Mouse (Mus musculus) cerebellum, postnatal 36 days (tissue): ENCODE data around the gene Arid1a.
"Not testable (repeated sequence)": the region's sequence is repeated elsewhere in the genome, so short reads cannot be mapped to it uniquely, and the experiment has no call there.

Experiments
- DNase-seq, 2 experiments: peaks; one replicate each; pipeline ENCODE4 v3.0.0; 2021 to 2022; ENCODE audit warnings: mixed read lengths in 2 of 2

Arid1a gene

GRCm38 (mm10) chr4:133673666-133674330 lies 82.8 kb downstream of the Arid1a start:
- DNase-seq: no peak

DNA sequence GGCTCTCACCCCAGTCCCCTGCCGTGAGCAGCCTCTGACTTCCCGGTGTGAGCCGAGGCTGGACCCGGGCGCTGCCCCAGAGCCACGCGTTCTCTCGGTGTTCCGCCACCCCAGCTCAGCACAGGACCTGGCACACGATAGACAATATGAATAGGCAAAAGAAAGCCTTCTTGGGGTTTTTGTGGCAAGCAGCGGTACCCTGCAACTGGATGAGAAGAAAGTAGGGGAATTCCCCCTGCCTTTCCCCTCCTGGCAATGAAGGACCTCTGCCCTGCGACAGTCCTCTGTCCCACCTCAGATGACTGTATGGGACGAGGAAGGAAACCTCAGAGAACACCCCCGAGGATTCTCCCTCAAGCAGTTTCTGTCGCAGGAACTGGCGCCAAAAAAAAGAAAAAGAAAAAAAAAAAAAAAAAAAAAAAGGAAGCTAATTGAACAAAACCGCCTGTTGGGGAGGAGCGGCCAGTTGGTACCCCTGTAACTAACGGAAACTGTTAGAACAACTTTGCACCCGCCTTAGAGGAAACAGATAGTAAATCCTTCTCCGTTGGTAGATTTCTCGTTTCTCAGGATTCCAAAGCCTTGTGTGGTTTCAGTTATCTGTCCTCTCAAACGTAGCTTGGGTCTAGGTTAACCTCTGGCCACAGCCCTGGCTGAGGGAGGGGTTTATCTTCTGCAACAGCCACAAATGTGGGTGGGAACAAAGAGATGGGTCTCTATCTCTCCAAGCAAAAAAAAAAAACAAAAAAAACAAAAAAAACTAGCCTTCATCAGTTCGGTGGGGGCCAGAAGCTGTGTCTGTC lies 83.5 kb downstream of the Arid1a start:
- DNase-seq: no peak

DNA sequence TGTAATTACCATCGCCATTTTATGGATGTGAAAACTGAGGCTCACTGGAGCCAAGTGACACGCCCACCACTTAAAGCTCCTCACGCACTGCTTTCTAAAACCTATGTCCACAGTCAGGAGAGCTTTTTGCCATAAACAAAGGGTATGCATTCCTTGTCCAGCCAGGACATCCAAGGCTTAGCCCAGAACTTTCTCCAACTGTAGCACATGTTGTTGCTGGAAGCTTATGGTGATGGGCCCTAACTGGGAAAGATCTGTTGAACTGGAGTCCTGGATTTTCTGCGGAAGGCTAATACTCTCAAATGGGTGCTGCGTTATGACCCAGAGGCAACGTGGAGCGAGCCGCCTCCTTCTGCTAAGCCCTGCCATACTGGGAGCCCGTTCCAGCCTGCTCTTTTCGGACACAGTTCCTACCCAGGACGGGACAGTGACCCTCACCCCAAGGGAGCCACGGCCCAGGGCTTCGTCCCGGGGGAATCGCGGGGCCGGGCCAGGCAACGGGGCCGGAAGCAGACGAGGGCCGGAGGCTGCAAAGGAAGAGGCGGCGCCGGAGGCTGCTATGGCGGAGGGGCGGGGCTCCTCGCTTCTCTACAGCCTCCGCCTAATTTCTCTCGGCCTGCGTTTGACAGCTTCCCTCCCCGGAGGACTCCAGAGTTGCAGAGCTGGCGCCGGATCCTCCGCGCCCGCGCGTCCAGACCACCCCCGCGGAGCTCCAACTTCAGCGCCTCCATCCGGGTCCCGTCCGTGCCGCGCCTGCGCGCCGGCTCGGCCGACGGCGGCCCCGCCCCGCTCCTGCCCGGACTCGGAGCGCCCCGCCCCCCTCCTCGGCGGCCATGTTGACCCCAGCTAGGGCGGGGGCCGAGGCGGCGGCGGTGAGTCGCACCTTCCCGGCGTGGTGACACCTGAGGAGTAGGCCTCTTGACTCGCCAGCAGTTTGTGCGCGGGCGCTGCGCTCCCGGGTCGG lies 84.4 kb downstream of the Arid1a start, which contains the start of gene Pigv:
TSS of gene Pigv (minus strand) at position 767 of the 964 bp plus-strand sequence.
- DNase-seq: peak; percentile 96 to 97

- DNase-seq: peak; percentile 88 to 90
Measured at GRCm38 (mm10) chr4:133671184-133671880, 85.2 kb downstream of the Arid1a start.

DNA sequence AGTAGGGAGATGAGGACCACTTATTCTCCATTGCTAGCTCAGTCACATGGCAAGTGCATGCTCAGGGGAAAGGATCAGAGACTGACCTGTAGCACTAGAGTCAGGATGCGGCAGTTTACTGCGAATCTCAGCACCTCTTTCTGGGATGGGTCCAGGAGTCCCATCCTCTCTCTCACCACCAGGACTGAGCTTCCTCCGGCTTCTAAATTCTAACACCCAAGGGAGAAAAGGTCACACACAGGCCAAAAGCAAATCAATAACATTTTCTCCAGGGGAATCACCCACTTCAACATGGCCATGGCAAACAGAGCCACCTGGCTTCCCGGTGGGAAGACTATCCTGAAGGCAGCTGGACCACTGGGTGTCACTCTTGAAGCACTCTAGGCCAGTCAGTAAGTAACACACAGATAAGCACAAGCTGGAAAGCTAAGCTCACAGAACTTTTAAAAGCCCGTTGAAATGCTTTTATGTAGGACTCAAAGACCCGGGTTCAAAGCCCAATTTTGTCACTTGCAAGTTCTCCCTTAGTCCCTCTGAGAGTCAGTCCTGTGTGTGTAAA lies 86.8 kb downstream of the Arid1a start:
- DNase-seq: no peak

DNA sequence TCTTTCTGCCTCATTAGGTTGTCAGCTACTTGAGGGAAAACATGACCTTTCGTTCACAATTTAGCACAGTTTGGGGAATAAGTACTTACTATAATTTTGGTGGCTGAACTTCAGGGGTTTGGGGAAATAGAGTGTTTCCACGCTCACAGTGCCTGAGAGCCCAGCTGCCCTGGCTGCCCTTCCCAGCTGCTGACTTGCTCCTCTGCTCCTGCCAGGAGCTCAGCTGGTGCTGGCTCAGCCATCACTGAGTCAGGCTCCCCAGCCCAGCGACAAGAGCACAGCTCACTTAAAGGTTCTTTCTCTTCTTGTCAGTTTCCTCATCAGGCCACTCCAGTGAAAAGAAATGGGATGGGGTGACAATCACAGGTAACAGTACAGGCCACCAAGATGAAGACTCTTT lies 88.0 kb downstream of the Arid1a start:
- no peak for DNase-seq

DNA sequence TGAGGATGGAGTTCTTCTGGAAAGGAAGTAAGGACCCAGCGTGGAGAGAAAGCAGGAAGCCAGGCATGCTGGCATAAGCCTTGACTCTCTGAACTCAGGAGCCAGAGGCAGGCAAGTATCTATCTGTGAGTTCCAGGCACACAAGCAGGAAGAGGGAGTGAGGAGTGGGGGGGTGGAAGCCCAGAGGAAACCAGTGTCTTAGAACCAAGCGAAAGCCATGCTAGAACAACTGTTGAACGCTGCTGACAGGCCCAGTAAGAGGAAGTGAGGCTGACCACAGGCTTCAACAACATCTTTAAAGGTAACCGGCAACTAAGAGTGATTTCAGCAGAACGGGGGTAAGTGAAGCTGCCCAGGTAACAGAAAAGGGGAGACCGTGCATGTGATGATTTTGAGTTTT lies 90.4 kb downstream of the Arid1a start:
- no peak for DNase-seq

GRCm38 (mm10) chr4:133665118-133665517 lies 91.5 kb downstream of the Arid1a start:
- no peak for DNase-seq

DNA sequence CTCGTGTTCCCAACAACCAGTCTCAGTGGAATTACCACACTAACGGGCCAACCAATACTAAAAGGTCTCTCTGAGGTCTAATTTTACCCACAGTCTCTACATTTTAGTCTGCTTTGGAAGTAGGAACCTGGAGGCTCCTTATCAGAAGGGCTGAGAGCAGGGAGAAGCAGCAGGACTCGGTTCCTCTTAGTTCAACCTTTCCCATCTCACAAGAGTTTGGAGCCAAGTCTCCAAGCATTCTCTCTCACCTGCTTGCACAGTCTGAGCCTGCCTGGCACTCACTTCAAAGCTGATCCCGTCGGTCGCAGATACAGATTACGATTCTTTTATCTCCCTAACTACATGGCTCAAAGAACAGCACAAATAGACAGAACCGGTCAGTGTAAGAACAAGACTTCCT lies 93.6 kb downstream of the Arid1a start:
- no peak for DNase-seq

- no peak for DNase-seq
Measured at GRCm38 (mm10) chr4:133662421-133662820, 94.1 kb downstream of the Arid1a start.

- peak; percentile 97 to 98 for DNase-seq
Measured at GRCm38 (mm10) chr4:133660193-133661155, 96.1 kb downstream of the Arid1a start.

GRCm38 (mm10) chr4:133659497-133660192 lies 96.9 kb downstream of the Arid1a start:
- no peak for DNase-seq

DNA sequence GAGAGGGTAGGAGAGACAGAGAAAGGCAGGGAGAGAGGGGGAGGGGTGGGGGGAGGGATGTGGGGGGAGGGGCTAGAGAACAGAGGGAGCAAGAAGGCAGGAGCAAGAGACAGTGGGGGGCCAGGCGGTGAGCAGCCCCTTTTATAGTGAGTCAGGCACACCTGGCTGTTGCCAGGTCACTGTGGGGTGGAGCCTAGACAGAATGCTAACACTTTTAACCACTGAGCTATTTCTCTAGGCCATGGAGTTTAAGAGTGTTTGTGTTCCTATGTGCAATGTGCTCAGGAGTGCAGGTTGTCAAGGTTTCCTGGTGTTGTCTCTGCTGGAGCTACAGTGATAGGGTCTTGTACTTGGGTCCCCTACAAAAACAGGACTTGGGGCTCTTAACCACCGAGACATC lies 97.8 kb downstream of the Arid1a start:
- no peak for DNase-seq

- no peak for DNase-seq
Measured at GRCm38 (mm10) chr4:133657829-133658458, 98.6 kb downstream of the Arid1a start.

DNA sequence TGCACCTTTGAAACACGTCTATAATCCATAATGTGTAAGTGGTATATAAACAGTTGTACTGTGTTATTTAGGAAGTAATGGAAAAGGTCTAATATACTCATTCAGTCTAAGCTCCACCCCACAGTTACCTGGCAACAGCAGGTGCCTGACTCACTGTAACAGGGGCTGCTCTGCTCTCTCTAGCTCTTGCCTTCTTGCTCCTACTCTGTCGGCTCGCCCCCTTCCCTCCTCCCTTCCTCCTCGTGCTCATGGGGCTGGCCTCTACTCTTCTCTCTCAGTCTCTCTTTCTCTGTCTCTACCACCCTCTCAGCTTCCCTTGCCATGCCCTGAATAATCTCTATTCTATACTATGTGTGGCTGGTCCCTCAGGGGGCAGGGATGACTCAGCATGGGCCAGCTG lies 99.6 kb downstream of the Arid1a start:
- DNase-seq: no peak

DNA sequence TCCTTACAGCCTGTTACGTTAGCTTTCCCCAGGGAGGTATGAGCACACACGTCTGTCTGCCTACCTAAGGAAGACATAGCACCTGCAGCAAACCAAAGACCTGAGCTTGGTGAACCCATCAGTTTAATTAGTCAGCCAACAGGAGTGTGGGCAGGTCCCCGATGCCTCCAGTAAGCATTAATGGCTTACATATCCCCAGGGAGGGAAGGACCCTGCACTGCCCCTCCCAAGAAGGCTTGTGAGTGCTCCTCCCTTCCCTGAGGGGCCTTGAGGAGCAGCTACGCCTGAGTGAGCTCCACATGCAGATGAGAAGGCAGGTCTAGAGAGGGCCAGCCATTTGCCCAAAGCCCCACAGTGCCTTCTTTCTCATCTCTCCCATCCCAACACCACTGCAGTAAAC lies 100.3 kb downstream of the Arid1a start:
- DNase-seq: no peak

DNA sequence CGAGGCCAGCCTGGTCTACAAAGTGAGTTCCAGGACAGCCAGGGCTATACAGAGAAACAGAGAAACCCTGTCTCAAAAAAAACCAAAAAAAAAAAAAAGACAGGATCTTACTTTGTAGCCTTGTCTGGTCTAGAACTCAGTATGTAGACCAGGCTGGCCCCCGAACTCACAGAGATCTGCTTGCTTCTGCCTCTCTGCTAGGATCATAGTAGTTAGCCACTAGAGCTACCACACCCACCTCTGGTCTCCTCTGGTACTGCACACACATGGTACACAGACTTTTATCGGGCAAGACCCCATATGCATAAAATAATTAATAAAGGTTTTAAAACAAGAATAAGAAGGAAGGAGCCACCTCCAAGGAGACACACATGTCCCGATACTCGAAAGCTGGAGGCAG lies 102.5 kb downstream of the Arid1a start:
- DNase-seq: not testable (repeated sequence)

- no peak for DNase-seq
Measured at GRCm38 (mm10) chr4:133652746-133653145, 103.8 kb downstream of the Arid1a start.

- no peak for DNase-seq
Measured at GRCm38 (mm10) chr4:133651986-133652385, 104.6 kb downstream of the Arid1a start.

DNA sequence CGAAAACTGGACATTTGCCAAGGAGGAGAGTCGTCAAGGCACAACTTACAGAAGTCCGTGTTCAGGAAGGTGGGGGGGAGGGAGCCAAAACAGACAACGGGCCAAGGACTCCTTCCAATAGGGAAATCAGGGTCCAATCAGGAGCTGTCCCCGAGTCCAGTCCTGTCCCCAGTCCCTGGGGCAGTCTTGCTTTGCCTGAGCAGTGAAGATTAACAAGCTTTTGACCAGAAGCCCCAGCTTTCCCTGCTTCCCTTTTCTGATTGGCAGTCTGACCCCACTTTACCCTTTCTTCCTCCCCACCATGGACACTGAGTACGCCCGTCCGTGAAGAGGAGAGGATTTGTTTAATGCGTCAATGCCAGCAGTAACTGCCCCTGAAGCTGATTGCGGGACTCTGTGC lies 105.1 kb downstream of the Arid1a start:
- DNase-seq: no peak
